Mouse (Mus musculus) kidney, adult 2 months (tissue): ENCODE measurements around the gene Acbd6.

Experiments used
- CTCF ChIP-seq: fragments of 200-500 bp; conservative IDR thresholded peaks from 2 replicates; pipeline ENCODE4 v1.5.1; 2011; ENCODE audit warnings: low read depth, mild to moderate bottlenecking, control low read depth, low read length, moderate library complexity, mixed read lengths; ENCODE audit not compliant: insufficient read depth, insufficient read length
- POLR2A ChIP-seq: fragments of 200-500 bp; IDR thresholded peaks from one replicate; pipeline ENCODE4 v1.6.1; 2011; ENCODE audit warnings: low read depth, low read length, control low read depth

DNA sequence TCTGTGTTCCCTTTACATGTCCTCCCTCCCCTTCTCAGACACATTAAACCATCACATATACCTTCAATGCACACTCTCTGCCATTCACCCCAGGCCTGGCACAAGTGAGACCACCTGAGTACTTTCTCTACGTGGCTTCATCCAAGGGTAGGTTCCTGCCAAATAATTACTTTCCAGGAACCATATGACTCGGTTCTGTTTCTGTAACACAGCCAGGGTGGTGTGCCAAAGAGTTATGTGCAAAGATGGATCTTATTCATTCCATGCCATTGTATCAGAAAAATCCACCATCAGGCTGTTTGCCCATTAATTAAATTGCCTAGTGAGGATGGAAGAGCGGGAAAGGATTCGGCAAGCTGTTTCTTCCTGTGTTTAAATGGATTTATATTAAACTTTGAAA, 42.1 kb upstream of the Acbd6 start:
- no peak for TF ChIP-seq POLR2A
- TF ChIP-seq CTCF = no peak
